In genomic region chr17:56729656-56730055, GRCm38 (mm10) we compare ENCODE assay signal across 21 mouse cellular contexts. TPM values are rescaled to one million over a fixed set of nuclear protein-coding genes. Genes with fewer than 3 reads are reported as not detected.
"Had no signal": no experiment of that assay in that cellular context is flagged by ENCODE, and none has a peak within 500 bp of the region (broad histone marks: within the 10 kb centered on the region; RNA-seq: fewer than 3 reads in every experiment).

No protein-coding gene starts in this region.

- ATAC-seq: inflammation-experienced regulatory T-cells, adult 6 months; intestine, embryonic 15.5 days; intestine, postnatal 0 days had no signal

- H3K9me3 ChIP-seq: heart, embryonic 10.5 days; hindbrain, embryonic 13.5 days; hindbrain, embryonic 15.5 days; intestine, embryonic 15.5 days; limb, embryonic 12.5 days; liver, embryonic 13.5 days; liver, embryonic 15.5 days had no signal

- H3K36me3 ChIP-seq: hindbrain, embryonic 15.5 days; intestine, embryonic 15.5 days; liver, embryonic 13.5 days; liver, embryonic 15.5 days had no signal

- H3K27ac ChIP-seq: gastrocnemius, adult 2 months; hindbrain, embryonic 13.5 days; hindbrain, embryonic 15.5 days; intestine, embryonic 15.5 days; limb, embryonic 12.5 days; liver, embryonic 13.5 days; liver, embryonic 15.5 days had no signal

- H3K27me3 ChIP-seq: hindbrain, embryonic 15.5 days; intestine, embryonic 15.5 days had no signal

- H3K4me3 ChIP-seq: gastrocnemius, adult 2 months; heart, embryonic 10.5 days; heart, embryonic 12.5 days; hindbrain, embryonic 13.5 days; hindbrain, embryonic 15.5 days; intestine, embryonic 15.5 days; limb, embryonic 12.5 days; liver, embryonic 13.5 days; liver, embryonic 15.5 days had no signal

- H3K9ac ChIP-seq: heart, embryonic 12.5 days; hindbrain, embryonic 13.5 days; hindbrain, embryonic 15.5 days; intestine, embryonic 15.5 days; limb, embryonic 12.5 days; liver, embryonic 13.5 days; liver, embryonic 15.5 days had no signal

- H3K4me2 ChIP-seq: heart, embryonic 12.5 days; hindbrain, embryonic 13.5 days; hindbrain, embryonic 15.5 days; intestine, embryonic 15.5 days; limb, embryonic 12.5 days; liver, embryonic 11.5 days; liver, embryonic 13.5 days; liver, embryonic 15.5 days had no signal

- DNase-seq: gastrocnemius, adult 2 months; gastrocnemius, postnatal 10 days; gastrocnemius, postnatal 25 days; heart, postnatal 4 days; kidney, adult 18-20 months; kidney, postnatal 10 days; layer of hippocampus, adult 9-11 months; layer of hippocampus, postnatal 36 days; liver; liver, embryonic 13.5 days had no signal

RNA-seq across cellular contexts. Expression of gene Nrtn, which starts 27.7 kb away (rescaled TPM):
- total RNA-seq: granulocyte monocyte progenitor cell, adult 5-6 weeks had no signal
- polyA plus RNA-seq: inflammation-experienced regulatory T-cells, adult 6 months had no signal
